Mouse (Mus musculus) CH12.LX (cell line): ENCODE measurements at regions not wholly inside any gene's neighbourhood (a gene's known extent, or its start where the extent isn't known, plus 50 kb on each side); places are given as distances from the start of the nearest gene placed in this dataset.

ENCODE experiments used
- CHD1 ChIP-seq: IDR thresholded peaks from 2 replicates; pipeline ENCODE4 v1.6.1; 2012; ENCODE audit warnings: low read depth, low read length, improper control_type of control experiment, inconsistent platforms
- CHD2 ChIP-seq: IDR thresholded peaks from 2 replicates; pipeline ENCODE4 v1.6.1; 2011; ENCODE audit warnings: low read length, improper control_type of control experiment
- CTCF ChIP-seq, 2 experiments: IDR thresholded peaks in 1 of 2; conservative IDR thresholded peaks in 1 of 2; 2 replicates each; pipeline ENCODE4 v1.5.1; 2011 to 2012; ENCODE audit warnings: low read depth in 2 of 2, low read length in 2 of 2, improper control_type of control experiment in 1 of 2, inconsistent platforms in 1 of 2, mild to moderate bottlenecking in 1 of 2, moderate library complexity in 1 of 2
- ELF1 ChIP-seq: IDR thresholded peaks from 2 replicates; pipeline ENCODE4 v1.6.1; 2014; ENCODE audit warnings: low read depth, mild to moderate bottlenecking, inconsistent platforms, low read length, improper control_type of control experiment
- EP300 ChIP-seq: IDR thresholded peaks from 2 replicates; pipeline ENCODE4 v1.6.1; 2011; ENCODE audit warnings: low read length, improper control_type of control experiment
- ETS1 ChIP-seq: conservative IDR thresholded peaks from 2 replicates; pipeline ENCODE4 v1.6.1; 2012; ENCODE audit warnings: low read depth, mild to moderate bottlenecking, inconsistent platforms, low read length, improper control_type of control experiment, moderate library complexity
- HCFC1 ChIP-seq: IDR thresholded peaks from 2 replicates; pipeline ENCODE4 v1.6.1; 2012; ENCODE audit warnings: low read depth, mild to moderate bottlenecking, inconsistent platforms, low read length, improper control_type of control experiment
- POLR2A ChIP-seq: IDR thresholded peaks from 2 replicates; pipeline ENCODE4 v1.6.1; 2011; ENCODE audit warnings: low read depth, mild to moderate bottlenecking, improper control_type of control experiment, low read length
- RAD21 ChIP-seq: IDR thresholded peaks from 2 replicates; pipeline ENCODE4 v1.6.1; 2011; ENCODE audit warnings: low read depth, mild to moderate bottlenecking, low read length, improper control_type of control experiment, moderate library complexity
- RCOR1 ChIP-seq: conservative IDR thresholded peaks from 2 replicates; pipeline ENCODE4 v1.6.1; 2012; ENCODE audit warnings: low read depth, mild to moderate bottlenecking, inconsistent platforms, low read length, improper control_type of control experiment
- TBP ChIP-seq: conservative IDR thresholded peaks from 2 replicates; pipeline ENCODE4 v1.6.1; 2011; ENCODE audit warnings: low read depth, low read length, improper control_type of control experiment
- ZC3H11A ChIP-seq: IDR thresholded peaks from 2 replicates; pipeline ENCODE4 v1.6.1; 2012; ENCODE audit warnings: low read depth, mild to moderate bottlenecking, inconsistent platforms, low read length, improper control_type of control experiment
- ZNF384 ChIP-seq: IDR thresholded peaks from 2 replicates; pipeline ENCODE4 v1.6.1; 2012; ENCODE audit warnings: low read depth, low read length, improper control_type of control experiment, inconsistent platforms

- no peak for TF ChIP-seq CTCF (conservative IDR thresholded peaks at IDR 0.05 in 1 of 2, IDR thresholded peaks at IDR 0.05 in 1 of 2; ENCODE audit: low read depth in 2 of 2, low read length in 2 of 2)
- TF ChIP-seq ELF1 = no peak
- no peak for TF ChIP-seq TBP
- no peak for TF ChIP-seq ETS1
- TF ChIP-seq EP300 = no peak
- TF ChIP-seq RCOR1 = no peak
- no peak for TF ChIP-seq ZNF384
- no peak for TF ChIP-seq POLR2A
- TF ChIP-seq CHD1 = no peak
- no peak for TF ChIP-seq RAD21
- TF ChIP-seq CHD2 = no peak
- TF ChIP-seq HCFC1 = no peak
- TF ChIP-seq ZC3H11A = no peak
Measured at GRCm38 (mm10) chr15:36880602-36881001, 127.0 kb downstream of the Zfp706 start.
